Mouse (Mus musculus) kidney, adult 2 months (tissue): Measurements from ENCODE around the gene Elavl1. TPM values are rescaled to one million over a fixed set of nuclear protein-coding genes. Genes with fewer than 3 reads are reported as not detected.
A peak's percentile ranks its signal among the peaks of the same experiment; 100 is the strongest.

Source experiments
- DNase-seq: peaks from one replicate; pipeline ENCODE4 v3.0.0; 2021
- H3K27ac ChIP-seq: fragments of 200-500 bp; 2 replicates; pipeline ENCODE4 v1.5.1; 2012; ENCODE audit warnings: low read depth, low read length, control low read depth, inconsistent platforms; ENCODE audit not compliant: insufficient read depth
- H3K27me3 ChIP-seq: fragments of 200-500 bp; replicated peaks from 2 replicates; pipeline ENCODE4 v1.6.1; 2012; ENCODE audit warnings: mild to moderate bottlenecking, moderate library complexity, low read length, inconsistent platforms; ENCODE audit not compliant: control insufficient read depth, insufficient read depth
- H3K36me3 ChIP-seq: fragments of 200-500 bp; 2 replicates; pipeline ENCODE4 v1.6.1; 2012; ENCODE audit warnings: mild to moderate bottlenecking, moderate library complexity, low read length, inconsistent platforms; ENCODE audit not compliant: control insufficient read depth, insufficient read depth
- H3K4me1 ChIP-seq: fragments of 200-500 bp; 2 replicates; pipeline ENCODE4 v1.6.1; 2011; ENCODE audit warnings: low read length; ENCODE audit not compliant: control insufficient read depth, insufficient read depth
- H3K4me3 ChIP-seq: fragments of 200-500 bp; 2 replicates; pipeline ENCODE4 v1.5.1; 2011; ENCODE audit warnings: mild to moderate bottlenecking, low read depth, low read length, control low read depth; ENCODE audit not compliant: insufficient read depth
- CTCF ChIP-seq: fragments of 200-500 bp; conservative IDR thresholded peaks from 2 replicates; pipeline ENCODE4 v1.5.1; 2011; ENCODE audit warnings: low read depth, mild to moderate bottlenecking, control low read depth, low read length, moderate library complexity, mixed read lengths; ENCODE audit not compliant: insufficient read depth, insufficient read length
- POLR2A ChIP-seq: fragments of 200-500 bp; IDR thresholded peaks from one replicate; pipeline ENCODE4 v1.6.1; 2011; ENCODE audit warnings: low read depth, low read length, control low read depth
- WGBS: fragments of 180-500 bp; shearing (Covaris S2); methylation state at CpG from one replicate; pipeline ENCODE4 v1.1.7; 2018; 5-methylcytosine and 5-hydroxymethylcytosine counted together
- polyA plus RNA-seq: library from polyadenylated mRNA; depleted of rRNA; stranded (reverse); fragments of >200 nt; gene quantifications from 2 replicates; pipeline ENCODE4 v1.2.3, GENCODE M21; 2012

Gene Elavl1
- polyA plus RNA-seq, 1 experiment: 35.9 TPM

DNA sequence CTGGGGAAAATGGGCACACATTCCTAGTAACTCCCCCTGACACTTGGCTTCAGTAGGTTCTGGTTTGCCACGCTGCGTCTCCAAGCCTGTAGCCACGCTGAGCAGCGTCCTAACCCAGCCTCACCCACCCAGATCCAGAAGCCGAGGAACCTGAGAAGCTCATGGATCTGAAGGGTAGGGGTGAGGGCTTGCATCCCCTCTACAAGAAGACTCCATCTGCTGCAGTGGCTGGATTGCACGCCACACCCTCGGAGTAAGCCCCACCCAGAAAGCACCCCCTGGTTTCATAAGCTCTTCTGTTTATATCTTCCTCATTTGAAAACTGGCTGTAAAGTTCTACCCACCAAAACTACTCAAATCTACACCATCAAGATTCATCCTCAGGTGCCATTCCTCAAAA is 22.4 kb upstream of the Elavl1 start:
- 46% methylated on average over 7 of the region's 7 CpGs for WGBS
- no peak for TF ChIP-seq POLR2A
- TF ChIP-seq CTCF: no peak
- DNase-seq: no peak
- Histone ChIP-seq H3K27ac (no peak overlapping the region), H3K27me3 (no peaks in the 10 kb centered on the region), H3K36me3 (no peaks in the 10 kb centered on the region), H3K4me1 (no peaks in the 10 kb centered on the region), H3K4me3 (no peak overlapping the region)

DNA sequence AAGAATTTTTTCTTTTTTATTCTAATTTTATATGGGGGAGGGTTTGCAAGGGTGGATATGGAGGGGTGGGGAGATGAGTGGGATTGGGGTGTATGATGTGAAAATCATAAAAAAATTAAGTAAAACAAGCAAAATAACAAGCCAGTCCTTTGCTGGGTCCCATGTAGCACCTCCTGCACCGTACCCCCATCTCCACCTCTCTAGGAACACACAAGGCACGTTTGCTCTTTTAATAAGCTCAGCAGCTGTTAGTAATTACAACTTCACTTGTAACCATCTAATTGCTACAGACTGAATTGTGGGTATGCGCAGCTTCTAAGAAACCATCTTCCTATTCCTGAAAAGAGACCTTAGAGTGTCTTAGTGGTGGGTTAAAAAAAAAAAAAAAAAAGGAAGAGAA is 15.0 kb upstream of the Elavl1 start:
- H3K36me3 ChIP-seq: peaks cover 3% of the 10 kb centered on the region; the same call in 1 of the 2 replicates
- no peaks in the 10 kb centered on the region for H3K4me1 ChIP-seq
- H3K4me3 ChIP-seq: no peak overlapping the region
- no peak for TF ChIP-seq POLR2A
- TF ChIP-seq CTCF: no peak
- no peak for DNase-seq
- H3K27ac ChIP-seq: no peak overlapping the region
- WGBS: 89% methylated on average over 3 of the region's 3 CpGs
- H3K27me3 ChIP-seq: no peaks in the 10 kb centered on the region

GRCm38 (mm10) chr8:4335678-4336077 is 10.5 kb upstream of the Elavl1 start:
- 68% methylated on average over 2 of the region's 2 CpGs for WGBS
- H3K4me3 ChIP-seq: no peak overlapping the region
- DNase-seq: no peak
- no peaks in the 10 kb centered on the region for H3K27me3 ChIP-seq
- no peak overlapping the region for H3K27ac ChIP-seq
- H3K4me1 ChIP-seq: no peaks in the 10 kb centered on the region
- TF ChIP-seq POLR2A: no peak
- TF ChIP-seq CTCF: no peak
- peaks cover 10% of the 10 kb centered on the region for H3K36me3 ChIP-seq

DNA sequence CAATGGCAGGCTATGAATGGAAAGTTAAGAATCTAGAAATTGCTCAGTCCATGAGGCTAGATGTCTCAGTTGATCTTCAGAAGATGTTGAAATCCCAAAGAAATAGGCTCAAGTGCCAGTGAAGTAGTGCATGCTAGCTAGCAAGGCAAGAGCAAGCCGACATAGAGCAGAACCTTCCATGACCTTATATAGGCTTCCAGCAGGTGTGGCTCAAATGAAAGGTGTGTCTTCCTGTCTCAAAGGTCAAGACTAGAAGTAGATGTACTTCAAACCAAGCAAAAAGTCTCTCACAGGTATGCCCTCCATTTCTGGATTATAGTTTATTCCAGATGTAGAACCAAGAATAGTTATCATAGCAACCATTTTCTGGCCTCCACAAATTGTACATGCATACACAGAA is 8.8 kb upstream of the Elavl1 start:
- Histone ChIP-seq H3K27me3 (no peaks in the 10 kb centered on the region), H3K36me3 (peaks cover 10% of the 10 kb centered on the region)
- TF ChIP-seq CTCF: no peak
- no peak for TF ChIP-seq POLR2A

GRCm38 (mm10) chr8:4329000-4329399 is 3.8 kb upstream of the Elavl1 start:
- Histone ChIP-seq H3K36me3 (peaks cover 5% of the 10 kb centered on the region; the same call in 1 of the 2 replicates), H3K27ac (no peak overlapping the region), H3K4me3 (no peak overlapping the region), H3K27me3 (no peaks in the 10 kb centered on the region), H3K4me1 (peaks cover 1% of the 10 kb centered on the region; the same call in 1 of the 2 replicates)
- 92% methylated on average over 5 of the region's 5 CpGs for WGBS
- TF ChIP-seq CTCF (no peak), POLR2A (no peak)
- DNase-seq: no peak

More for the DNA sequence above, 8.8 kb upstream of the Elavl1 start:
- DNase-seq: no peak
- H3K4me1 ChIP-seq: no peaks in the 10 kb centered on the region
- H3K27ac ChIP-seq: no peak overlapping the region
- 82% methylated on average over 1 of the region's 1 CpGs for WGBS
- H3K4me3 ChIP-seq: no peak overlapping the region

DNA sequence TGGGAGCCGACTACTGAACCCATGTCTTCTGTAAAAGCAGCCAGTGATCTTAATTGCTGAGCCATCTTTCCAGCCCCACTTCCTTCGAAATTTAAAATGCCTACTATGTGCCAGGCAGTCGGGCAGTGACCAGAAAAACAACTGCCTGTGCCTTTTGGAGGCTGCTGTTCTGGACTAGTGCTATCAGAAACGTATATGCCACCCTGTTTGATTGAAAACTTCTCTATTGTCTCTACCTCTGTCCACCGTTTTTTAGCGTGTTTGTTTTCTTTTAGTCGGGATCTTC is 481 bp upstream of the Elavl1 start:
- TF ChIP-seq CTCF (no peak), POLR2A (no peak)
- 33% methylated on average over 7 of the region's 7 CpGs for WGBS
- Histone ChIP-seq H3K27me3 (no peaks in the 10 kb centered on the region), H3K4me1 (peaks cover 28% of the 10 kb centered on the region), H3K36me3 (no peaks in the 10 kb centered on the region; the same call in 1 of the 2 replicates), H3K4me3 (peak overlapping the region; percentile 82), H3K27ac (no peak overlapping the region)
- DNase-seq: no peak

DNA sequence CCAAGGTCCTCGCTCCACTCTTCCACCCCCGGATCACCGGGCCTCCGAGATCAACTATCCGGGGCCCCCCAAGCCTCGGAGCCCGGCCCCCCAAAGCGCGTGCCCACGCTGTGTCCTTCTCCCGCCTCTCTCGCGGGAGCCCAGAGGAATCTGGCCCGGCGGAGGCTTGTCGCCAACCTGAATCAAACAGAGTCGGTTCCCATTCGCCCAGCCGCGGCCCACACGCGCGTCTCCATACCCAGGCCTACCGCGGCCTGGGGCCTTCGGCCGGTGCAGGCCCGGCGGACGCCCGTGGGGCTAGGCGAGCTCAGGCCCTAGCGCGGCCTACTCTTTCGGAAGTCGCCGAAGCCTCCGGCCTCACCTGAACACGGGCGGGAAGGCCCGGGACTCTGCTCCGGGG is 688 bp downstream of the Elavl1 start:
- no peaks in the 10 kb centered on the region; the same call in 1 of the 2 replicates for H3K36me3 ChIP-seq
- no peak for DNase-seq
- peak overlapping the region; percentile 75 for H3K4me3 ChIP-seq
- under 1% methylated on average over 42 of the region's 42 CpGs for WGBS
- peaks cover 38% of the 10 kb centered on the region for H3K4me1 ChIP-seq
- no peaks in the 10 kb centered on the region for H3K27me3 ChIP-seq
- H3K27ac ChIP-seq: peak overlapping the region; percentile 65
- no peak for TF ChIP-seq POLR2A
- TF ChIP-seq CTCF: no peak

DNA sequence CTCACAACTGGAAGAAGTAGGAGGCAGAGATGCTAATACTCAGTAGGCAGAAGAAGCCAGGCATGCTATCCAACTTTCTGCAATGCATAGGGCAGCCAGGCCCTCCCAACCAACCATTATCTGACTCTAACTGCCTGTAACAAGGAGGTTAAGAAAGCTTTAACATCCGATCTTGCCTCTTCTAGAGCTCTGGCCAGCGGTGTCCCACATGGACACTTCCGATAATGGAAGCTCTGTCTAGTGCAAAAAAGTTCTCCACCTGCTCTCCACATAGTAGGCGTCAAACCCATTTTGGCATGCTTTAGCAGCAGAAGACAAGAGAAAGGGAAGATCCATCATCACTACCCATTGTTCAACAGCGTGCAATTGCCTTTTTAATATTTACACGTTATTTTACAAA is 1.3 kb downstream of the Elavl1 start:
- no peak for DNase-seq
- no peak overlapping the region for H3K27ac ChIP-seq
- H3K4me1 ChIP-seq: peaks cover 44% of the 10 kb centered on the region
- H3K36me3 ChIP-seq: no peaks in the 10 kb centered on the region
- TF ChIP-seq POLR2A: no peak
- H3K27me3 ChIP-seq: no peaks in the 10 kb centered on the region
- peak overlapping the region; percentile 75 for H3K4me3 ChIP-seq
- whole genome bisulfite sequencing: 2% methylated on average over 6 of the region's 6 CpGs
